Mouse (Mus musculus) right cerebral cortex, postnatal 4 days (tissue): ENCODE measurements at regions not wholly inside any gene's neighbourhood (a gene's known extent, or its start where the extent isn't known, plus 50 kb on each side); places are given as distances from the start of the nearest gene placed in this dataset.

Experiments used
- DNase-seq: peaks from one replicate; pipeline ENCODE4 v3.0.0-alpha.2; 2022

DNA sequence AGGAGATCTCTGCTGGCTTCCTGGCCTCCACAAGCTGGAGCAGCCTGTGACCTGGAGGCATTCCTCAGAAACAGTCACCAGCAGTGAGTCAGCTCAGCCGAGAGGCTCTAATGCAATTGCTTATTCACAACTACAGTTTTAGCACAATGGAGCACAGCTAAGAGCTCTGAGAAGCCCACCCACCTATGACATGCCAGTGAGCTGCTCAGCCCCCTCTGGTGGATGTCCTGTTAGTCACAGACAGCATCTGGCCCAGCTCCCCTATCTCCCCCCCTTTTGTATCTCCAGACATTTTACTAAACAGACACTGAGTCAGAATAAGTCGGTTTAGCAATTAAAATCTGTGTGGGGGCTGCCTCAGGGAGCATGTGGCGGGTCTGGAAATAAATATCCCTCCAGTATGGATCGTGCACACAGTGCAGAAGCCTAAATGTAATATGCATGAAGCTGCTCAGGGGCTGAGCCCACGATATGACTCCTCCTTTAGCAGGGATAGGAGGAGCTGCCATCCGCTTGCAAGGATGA lies 88.9 kb upstream of the Spred2 start:
- DNase-seq: peak; percentile 47

DNA sequence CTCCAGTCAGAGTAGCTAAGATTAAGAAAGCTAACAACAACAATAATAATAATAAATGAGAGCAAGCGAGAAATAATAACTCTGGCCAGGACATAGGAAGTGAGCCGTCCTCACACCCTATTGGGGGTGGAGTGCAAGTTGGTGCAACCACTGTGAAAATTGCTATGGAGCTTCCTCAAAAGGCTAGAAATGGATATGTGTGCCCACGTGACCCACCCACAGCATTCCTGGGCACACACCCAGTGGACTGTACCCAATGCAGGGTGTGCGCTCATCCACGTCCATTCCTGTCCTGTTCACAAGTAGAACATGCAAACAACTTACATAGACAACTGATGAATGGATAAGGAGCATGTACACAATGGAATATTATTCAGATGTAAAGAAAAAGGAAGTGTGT lies 85.2 kb upstream of the Spred2 start:
- DNase-seq: no peak

DNA sequence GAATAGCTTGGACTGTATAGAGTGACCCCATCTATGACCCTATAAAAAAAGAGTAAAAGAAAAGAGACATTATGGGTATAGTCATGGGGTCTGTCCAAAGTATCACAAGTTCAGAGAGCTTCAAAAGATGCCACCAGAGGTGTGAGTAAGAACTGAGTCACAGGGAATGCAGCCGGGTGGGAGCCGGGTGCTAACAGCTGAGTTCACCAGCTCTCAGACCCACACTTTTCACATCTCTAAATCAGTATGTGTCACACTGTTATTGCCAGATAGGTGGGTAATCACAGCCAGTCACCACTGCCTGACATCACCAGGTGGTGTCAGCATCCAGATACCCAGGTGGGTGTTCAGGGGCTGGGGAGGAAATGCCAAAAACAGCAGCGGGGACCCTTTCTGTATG lies 81.1 kb upstream of the Spred2 start:
- no peak for DNase-seq

DNA sequence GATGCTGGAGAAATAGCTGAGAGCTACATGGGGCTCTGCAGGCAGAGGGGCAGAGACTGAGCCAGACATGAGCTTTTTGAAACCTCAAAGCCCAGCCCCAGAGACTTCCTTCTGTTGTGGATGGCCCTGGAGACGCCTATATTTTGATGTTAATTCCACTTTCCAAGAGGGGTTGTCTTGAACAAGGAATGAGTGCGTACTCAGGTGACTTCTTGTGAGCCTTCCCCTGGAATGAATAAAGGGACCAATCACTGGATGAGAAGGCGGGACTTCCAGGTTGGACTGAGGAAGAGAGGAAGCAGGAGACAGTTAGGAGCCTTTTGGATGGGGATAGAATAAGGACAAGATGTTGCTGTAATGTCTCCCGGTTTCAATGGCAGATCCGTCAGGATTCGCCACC lies 76.3 kb upstream of the Spred2 start:
- DNase-seq: no peak

DNA sequence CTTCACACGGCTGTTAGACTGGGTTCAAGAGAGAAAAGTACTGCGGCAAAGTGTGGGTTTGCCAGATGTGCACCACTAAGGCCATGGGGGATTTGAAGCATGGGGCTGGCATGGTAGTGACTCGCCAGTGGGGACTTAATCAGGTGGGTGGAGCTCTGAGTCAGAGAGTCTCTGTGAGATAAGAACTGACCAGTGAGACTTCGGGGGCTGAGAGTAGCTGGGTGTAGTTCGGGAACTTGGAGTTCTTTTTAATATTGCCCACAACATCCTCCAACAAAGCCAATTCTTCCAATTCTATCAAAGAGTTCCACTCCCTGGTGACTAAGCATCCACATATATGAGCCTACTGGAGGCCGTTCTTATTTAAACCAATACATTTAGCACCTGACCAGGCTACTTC lies 75.8 kb upstream of the Spred2 start:
- DNase-seq: no peak

DNA sequence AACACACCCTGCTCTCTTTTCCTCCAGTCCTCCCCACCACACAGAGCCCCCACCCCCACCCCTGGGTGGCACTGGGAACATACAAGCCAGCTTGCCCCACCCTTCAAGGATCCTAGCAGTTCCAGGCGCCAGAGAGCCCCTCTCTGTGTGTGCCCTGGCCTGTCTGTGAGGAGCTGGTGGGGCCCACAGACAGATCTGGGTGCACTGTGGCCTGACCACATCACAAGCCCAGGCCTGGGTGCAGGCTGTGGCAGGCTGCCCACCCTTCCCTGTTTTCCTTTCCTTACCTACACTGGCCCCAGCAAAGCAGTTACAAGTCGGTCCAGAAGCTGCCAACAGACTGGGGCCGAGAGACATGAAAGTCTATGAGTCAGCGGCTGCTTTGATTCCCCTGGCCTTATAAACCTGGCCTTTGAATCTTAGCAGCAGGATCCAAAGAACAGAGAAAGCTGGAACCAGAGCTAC lies 74.8 kb upstream of the Spred2 start:
- no peak for DNase-seq

DNA sequence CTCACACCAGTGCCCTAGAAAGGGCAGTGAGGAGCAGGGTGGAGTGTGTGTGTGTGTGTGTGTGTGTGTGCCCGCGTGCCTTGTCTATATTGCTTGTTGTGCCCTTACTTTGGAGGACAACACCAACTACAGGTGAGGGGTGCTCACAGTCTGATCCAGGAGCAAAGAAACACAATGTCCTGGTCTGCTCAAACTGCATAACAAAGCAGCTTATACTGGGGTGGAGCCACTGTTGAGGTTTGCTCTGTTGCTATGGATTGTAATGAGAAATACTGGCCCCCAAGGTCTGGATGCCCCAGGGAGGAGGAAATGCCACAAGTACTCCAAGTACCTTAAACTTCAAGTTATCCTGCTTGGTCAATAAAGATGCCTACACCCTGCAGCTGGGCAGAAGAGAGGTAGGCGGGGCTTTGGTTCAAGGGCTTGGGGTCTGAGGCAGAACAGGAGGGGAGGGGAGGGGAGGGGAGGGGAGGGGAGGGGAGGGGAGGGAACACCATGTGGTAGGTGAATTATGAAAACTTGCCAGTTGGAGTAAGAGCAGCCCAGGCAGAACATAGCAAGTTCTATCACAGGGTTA lies 74.2 kb upstream of the Spred2 start:
- DNase-seq: no peak

DNA sequence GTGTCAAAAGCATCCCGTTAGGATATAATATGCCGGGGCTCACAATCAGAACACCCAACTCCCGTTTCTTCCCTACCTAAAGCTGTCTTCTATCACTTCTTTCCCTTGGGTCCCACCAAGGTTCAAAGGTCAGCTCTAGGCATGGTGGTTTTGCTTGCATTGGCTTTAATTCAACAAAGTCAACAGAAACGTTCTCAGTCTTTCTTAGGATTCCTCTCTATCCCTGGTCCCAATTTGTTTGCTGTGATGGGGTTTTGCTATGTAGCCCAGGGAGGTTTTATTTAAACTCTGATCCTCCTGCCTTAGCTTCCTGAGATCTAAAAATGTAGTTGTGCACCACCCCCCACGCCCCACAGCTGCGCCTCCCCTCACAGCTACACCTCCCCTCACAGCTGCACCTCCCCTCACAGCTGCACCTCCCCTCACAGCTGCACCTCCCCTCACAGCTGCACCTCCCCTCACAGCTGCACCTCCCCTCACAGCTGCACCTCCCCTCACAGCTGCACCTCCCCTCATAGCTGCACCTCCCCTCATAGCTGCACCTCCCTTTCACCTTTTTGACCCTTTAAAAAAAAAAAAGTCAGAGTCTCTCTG lies 73.1 kb upstream of the Spred2 start:
- DNase-seq: no peak

DNA sequence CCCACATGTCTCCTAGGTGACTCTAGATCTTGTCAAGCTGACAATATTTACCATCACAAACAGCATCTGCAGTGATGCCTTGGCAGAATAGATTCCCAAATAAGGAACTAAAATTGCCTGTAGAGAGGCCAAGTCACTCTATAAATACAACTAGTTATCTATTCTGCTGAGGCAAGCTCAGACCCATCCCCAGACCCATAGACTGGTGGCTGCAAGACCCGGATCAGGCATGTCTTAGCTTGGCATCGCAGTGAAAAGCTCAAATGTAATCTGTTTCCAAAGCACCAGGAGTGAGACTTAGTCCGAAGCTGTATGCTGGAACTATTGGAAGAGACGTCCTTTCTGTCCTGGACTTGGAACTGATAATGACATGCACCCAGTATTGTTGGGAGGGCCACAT lies 62.6 kb upstream of the Spred2 start:
- DNase-seq: no peak

DNA sequence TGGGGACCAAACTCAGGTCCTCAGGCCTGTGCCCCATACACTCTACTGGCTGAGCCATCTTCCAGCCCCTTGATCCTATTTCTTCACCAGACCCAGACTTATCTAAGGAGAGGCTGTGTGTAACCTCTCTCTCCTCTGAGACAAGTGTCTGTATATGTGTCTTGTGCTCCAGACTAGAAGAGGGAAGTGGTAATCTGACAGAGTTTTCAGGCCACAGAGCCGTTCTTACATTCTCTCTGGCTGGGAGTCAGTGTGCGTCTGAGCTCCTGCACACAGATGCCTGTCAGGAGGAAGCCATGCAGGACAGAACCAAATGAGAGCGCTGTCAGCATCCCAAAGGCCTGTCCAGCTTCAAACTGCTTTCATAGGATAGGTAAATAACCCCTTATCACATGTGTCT lies 60.8 kb upstream of the Spred2 start:
- DNase-seq: no peak

DNA sequence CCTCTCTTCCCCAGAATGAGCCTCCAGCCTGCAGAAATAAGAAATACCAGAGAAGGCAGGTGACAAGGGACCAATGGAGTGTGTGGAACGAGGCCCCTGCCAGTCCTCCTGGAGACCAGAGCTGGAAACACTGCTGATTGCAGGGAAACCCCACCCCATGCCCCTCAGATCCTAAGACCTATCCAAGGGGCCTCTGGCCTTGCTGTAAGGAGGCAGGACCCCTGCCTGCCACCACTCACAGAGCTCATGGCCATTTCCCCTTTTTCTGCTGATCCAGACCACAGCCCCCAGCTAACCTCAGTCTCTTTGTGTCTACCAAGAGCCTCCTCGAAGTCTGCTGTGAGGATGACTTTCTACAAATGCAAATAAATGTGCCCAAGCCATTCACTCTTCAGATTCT lies 57.9 kb upstream of the Spred2 start:
- no peak for DNase-seq

DNA sequence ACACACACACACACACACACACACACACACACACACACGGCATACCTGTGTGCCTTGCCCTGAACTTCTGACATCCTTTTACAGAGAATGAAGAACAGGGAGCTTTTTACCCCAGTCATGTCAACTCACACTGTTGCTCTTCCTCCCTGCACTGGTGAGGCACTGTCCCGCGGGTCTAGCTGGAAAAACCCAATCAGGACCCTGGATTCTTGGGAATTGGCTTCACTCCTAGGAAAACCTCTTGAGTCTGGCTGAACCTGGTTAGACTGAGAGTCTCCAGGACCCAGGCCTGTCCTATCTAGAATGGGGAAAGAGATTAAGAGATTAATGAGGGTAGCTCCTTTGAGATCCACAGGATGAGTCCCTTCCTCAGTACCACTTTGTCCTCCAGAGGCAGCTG lies 54.5 kb upstream of the Spred2 start:
- no peak for DNase-seq

DNA sequence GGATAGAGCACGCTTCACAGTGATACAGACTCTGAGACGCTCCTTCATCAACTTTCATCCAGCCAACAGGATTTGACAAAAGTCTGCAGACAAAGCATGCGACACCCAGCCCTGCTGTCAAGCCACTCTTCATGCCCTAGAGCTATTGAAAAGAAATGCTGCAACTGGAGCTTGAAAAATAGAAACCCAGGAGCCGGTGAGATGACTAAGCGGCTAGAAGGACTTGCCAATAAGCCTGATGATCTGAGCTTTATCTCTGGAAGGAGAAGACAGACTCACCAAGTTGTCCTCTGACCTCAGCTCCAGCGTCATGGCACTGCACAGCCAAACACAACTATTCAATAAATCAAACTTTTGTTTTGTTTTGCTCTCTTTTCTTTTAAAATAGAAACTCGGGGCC lies 54.0 kb upstream of the Spred2 start:
- DNase-seq: no peak

DNA sequence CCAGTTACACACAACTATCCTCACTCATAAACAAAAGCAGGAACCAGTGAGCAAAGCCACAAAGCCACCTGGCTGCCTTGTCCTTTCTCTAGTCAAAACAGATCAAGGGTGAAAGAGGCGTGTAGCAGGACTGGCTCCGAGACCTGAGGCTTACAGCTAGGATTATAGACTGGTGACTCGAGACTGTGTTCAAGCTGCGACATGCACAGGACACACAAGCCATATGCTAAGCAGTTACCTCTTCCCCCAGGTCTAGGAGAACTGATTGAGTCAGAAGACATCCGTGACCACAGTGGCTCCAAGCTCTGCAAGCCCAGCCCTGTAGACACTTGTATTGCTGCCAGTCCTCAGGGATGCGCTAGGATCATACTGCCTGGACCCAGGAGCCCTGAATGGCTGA lies 50.4 kb upstream of the Spred2 start:
- no peak for DNase-seq
